Mouse (Mus musculus): Measurements from ENCODE around the gene Slc22a16.
A peak's percentile ranks its signal among the peaks of the same experiment; 100 is the strongest.

GRCm38 (mm10) chr10:40583584-40584255 lies 13.6 kb downstream of the Slc22a16 start:
- peak; percentile 17; the same call in 1 of the 2 replicates for TF ChIP-seq CTCF (IDR thresholded peaks at IDR 0.05; ENCODE audit: extremely low read depth, insufficient read depth, low read length)
- TF ChIP-seq POLR2A (IDR thresholded peaks at IDR 0.05; ENCODE audit: extremely low read depth, insufficient read depth, low read length) = no peak
